Mouse (Mus musculus): Measurements from ENCODE around the gene Thsd7b. TPM values are rescaled to one million over a fixed set of nuclear protein-coding genes. Genes with fewer than 3 reads are reported as not detected.

The Thsd7b gene
- polyA plus RNA-seq, 2 experiments: 1.1 to 1.8 TPM

GRCm38 (mm10) chr1:129595447-129595846, 322.3 kb downstream of the Thsd7b start:
- no peak overlapping the region for H3K27ac ChIP-seq (replicated peaks; ENCODE audit: low read depth, low read length)
- ATAC-seq (ENCODE audit: low FRiP score, low read depth) (no peak), DNase-seq (ENCODE audit: low spot score) (no peak)
- H3K36me3 ChIP-seq (ENCODE audit: control insufficient read depth, insufficient read depth, low read length): no peaks in the 10 kb centered on the region
- no peak overlapping the region for H3K4me3 ChIP-seq (replicated peaks; ENCODE audit: low read length)
- no peak for TF ChIP-seq POLR2A (IDR thresholded peaks at IDR 0.05; ENCODE audit: borderline replicate concordance, extremely low read depth, insufficient read depth, insufficient read length)
- no peaks in the 10 kb centered on the region for H3K9me3 ChIP-seq (ENCODE audit: control insufficient read depth, low read length)
- no peaks in the 10 kb centered on the region for H3K27me3 ChIP-seq (ENCODE audit: control insufficient read depth, insufficient read depth, low read length)
- no peak overlapping the region for H3K4me2 ChIP-seq (replicated peaks; ENCODE audit: low read depth, low read length, severe bottlenecking)
- no peaks in the 10 kb centered on the region for H3K4me1 ChIP-seq (ENCODE audit: control insufficient read depth, insufficient read depth, low read length)
- 77% methylated on average over 13 of the region's 13 CpGs for WGBS
- no peak overlapping the region for H3K9ac ChIP-seq (ENCODE audit: low read depth, low read length, severe bottlenecking)

GRCm38 (mm10) chr1:129600933-129601332, 327.8 kb downstream of the Thsd7b start:
- H3K4me2 ChIP-seq (replicated peaks; ENCODE audit: low read depth, low read length, severe bottlenecking): no peak overlapping the region
- H3K36me3 ChIP-seq (ENCODE audit: control insufficient read depth, insufficient read depth, low read length): no peaks in the 10 kb centered on the region
- H3K4me3 ChIP-seq (replicated peaks; ENCODE audit: low read length): no peak overlapping the region
- H3K27ac ChIP-seq (replicated peaks; ENCODE audit: low read depth, low read length): no peak overlapping the region
- ATAC-seq (ENCODE audit: low FRiP score, low read depth) (no peak), DNase-seq (ENCODE audit: low spot score) (no peak)
- H3K27me3 ChIP-seq (ENCODE audit: control insufficient read depth, insufficient read depth, low read length): no peaks in the 10 kb centered on the region
- H3K9ac ChIP-seq (ENCODE audit: low read depth, low read length, severe bottlenecking): no peak overlapping the region
- TF ChIP-seq POLR2A (IDR thresholded peaks at IDR 0.05; ENCODE audit: borderline replicate concordance, extremely low read depth, insufficient read depth, insufficient read length): no peak
- H3K4me1 ChIP-seq (ENCODE audit: control insufficient read depth, insufficient read depth, low read length): no peaks in the 10 kb centered on the region
- H3K9me3 ChIP-seq (ENCODE audit: control insufficient read depth, low read length): no peaks in the 10 kb centered on the region

DNA sequence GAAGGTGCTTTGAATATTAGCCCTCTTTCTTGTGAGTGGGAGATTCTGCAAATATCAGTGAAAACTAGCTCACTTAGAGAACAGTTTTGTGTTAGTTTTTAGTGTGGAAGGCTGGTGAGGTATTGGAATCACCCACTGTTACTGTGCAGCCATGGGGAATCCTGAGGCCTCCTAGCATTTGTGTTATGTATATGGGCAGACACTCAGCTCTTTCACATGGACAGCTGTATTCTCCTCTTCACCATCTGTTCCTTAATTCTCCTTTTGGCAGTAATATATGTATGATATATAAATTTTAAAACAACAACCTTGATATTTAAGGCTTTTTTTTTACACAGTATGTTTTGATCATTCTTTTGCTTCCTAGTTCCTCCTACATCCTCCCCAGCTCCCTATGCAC, 329.2 kb downstream of the Thsd7b start:
- no peaks in the 10 kb centered on the region for H3K27me3 ChIP-seq (ENCODE audit: control insufficient read depth, insufficient read depth, low read length)
- H3K4me3 ChIP-seq (replicated peaks; ENCODE audit: low read length): no peak overlapping the region
- no peak overlapping the region for H3K4me2 ChIP-seq (replicated peaks; ENCODE audit: low read depth, low read length, severe bottlenecking)
- no peaks in the 10 kb centered on the region for H3K9me3 ChIP-seq (ENCODE audit: control insufficient read depth, low read length)
- no peak overlapping the region for H3K9ac ChIP-seq (ENCODE audit: low read depth, low read length, severe bottlenecking)
- H3K36me3 ChIP-seq (ENCODE audit: control insufficient read depth, insufficient read depth, low read length): no peaks in the 10 kb centered on the region
- H3K27ac ChIP-seq (replicated peaks; ENCODE audit: low read depth, low read length): no peak overlapping the region
- no peaks in the 10 kb centered on the region for H3K4me1 ChIP-seq (ENCODE audit: control insufficient read depth, insufficient read depth, low read length)
- ATAC-seq (ENCODE audit: low FRiP score, low read depth) (no peak), DNase-seq (ENCODE audit: low spot score) (no peak)
- TF ChIP-seq POLR2A (IDR thresholded peaks at IDR 0.05; ENCODE audit: borderline replicate concordance, extremely low read depth, insufficient read depth, insufficient read length): no peak

GRCm38 (mm10) chr1:129608395-129608794, 335.3 kb downstream of the Thsd7b start:
- Histone ChIP-seq H3K9ac (ENCODE audit: low read depth, low read length, severe bottlenecking) (no peak overlapping the region), H3K4me2 (replicated peaks; ENCODE audit: low read depth, low read length, severe bottlenecking) (no peak overlapping the region), H3K4me1 (ENCODE audit: control insufficient read depth, insufficient read depth, low read length) (no peaks in the 10 kb centered on the region), H3K9me3 (ENCODE audit: control insufficient read depth, low read length) (no peaks in the 10 kb centered on the region), H3K4me3 (replicated peaks; ENCODE audit: low read length) (no peak overlapping the region), H3K27ac (replicated peaks; ENCODE audit: low read depth, low read length) (no peak overlapping the region), H3K36me3 (ENCODE audit: control insufficient read depth, insufficient read depth, low read length) (no peaks in the 10 kb centered on the region), H3K27me3 (ENCODE audit: control insufficient read depth, insufficient read depth, low read length) (no peaks in the 10 kb centered on the region)
- 67% methylated on average over 3 of the region's 3 CpGs for WGBS
- DNase-seq (ENCODE audit: low spot score) (no peak), ATAC-seq (ENCODE audit: low FRiP score, low read depth) (no peak)
- no peak for TF ChIP-seq POLR2A (IDR thresholded peaks at IDR 0.05; ENCODE audit: borderline replicate concordance, extremely low read depth, insufficient read depth, insufficient read length)

DNA sequence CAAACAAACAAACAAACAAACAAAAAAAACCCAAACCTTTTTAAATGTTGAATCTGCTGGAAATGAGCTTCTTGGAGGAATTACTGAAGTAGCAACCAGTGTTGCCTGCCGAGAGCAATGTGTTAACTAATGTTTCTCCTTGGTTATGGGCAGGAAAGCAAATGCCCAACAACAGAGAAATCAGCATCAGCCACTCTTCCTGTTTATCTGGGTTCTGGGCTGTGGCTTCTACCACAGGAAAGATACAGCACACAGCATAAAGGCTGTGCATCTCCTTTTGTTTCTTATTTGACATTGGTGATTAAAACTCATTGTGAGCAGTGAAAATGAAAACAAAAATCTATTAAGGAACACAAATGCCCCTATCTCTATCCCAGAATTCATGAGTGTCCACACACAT, 343.0 kb downstream of the Thsd7b start:
- no peaks in the 10 kb centered on the region for H3K36me3 ChIP-seq (ENCODE audit: control insufficient read depth, insufficient read depth, low read length)
- no peak overlapping the region for H3K9ac ChIP-seq (ENCODE audit: low read depth, low read length, severe bottlenecking)
- WGBS: 66% methylated on average over 1 of the region's 1 CpGs
- TF ChIP-seq POLR2A (IDR thresholded peaks at IDR 0.05; ENCODE audit: borderline replicate concordance, extremely low read depth, insufficient read depth, insufficient read length): no peak
- no peak overlapping the region for H3K4me3 ChIP-seq (replicated peaks; ENCODE audit: low read length)
- no peaks in the 10 kb centered on the region for H3K9me3 ChIP-seq (ENCODE audit: control insufficient read depth, low read length)
- no peak overlapping the region for H3K27ac ChIP-seq (replicated peaks; ENCODE audit: low read depth, low read length)
- H3K4me2 ChIP-seq (replicated peaks; ENCODE audit: low read depth, low read length, severe bottlenecking): no peak overlapping the region
- no peak for ATAC-seq (ENCODE audit: low FRiP score, low read depth)
- DNase-seq (ENCODE audit: low spot score): no peak
- H3K27me3 ChIP-seq (ENCODE audit: control insufficient read depth, insufficient read depth, low read length): no peaks in the 10 kb centered on the region
- H3K4me1 ChIP-seq (ENCODE audit: control insufficient read depth, insufficient read depth, low read length): no peaks in the 10 kb centered on the region
